Mouse (Mus musculus) ES-Bruce4 (cell line): ENCODE measurements at regions not wholly inside any gene's neighbourhood (a gene's known extent, or its start where the extent isn't known, plus 50 kb on each side); places are given as distances from the start of the nearest gene placed in this dataset.

Experiments used
- CTCF ChIP-seq: IDR thresholded peaks from one replicate; pipeline ENCODE4 v1.8.1; 2011; ENCODE audit warnings: low read depth, low read length
- EP300 ChIP-seq: IDR thresholded peaks from 2 replicates; pipeline ENCODE4 v1.6.1; 2011; ENCODE audit warnings: low read depth, low read length; ENCODE audit not compliant: insufficient read depth
- POLR2A ChIP-seq: IDR thresholded peaks from one replicate; pipeline ENCODE4 v1.8.1; 2011; ENCODE audit warnings: low read length; ENCODE audit not compliant: insufficient read depth

DNA sequence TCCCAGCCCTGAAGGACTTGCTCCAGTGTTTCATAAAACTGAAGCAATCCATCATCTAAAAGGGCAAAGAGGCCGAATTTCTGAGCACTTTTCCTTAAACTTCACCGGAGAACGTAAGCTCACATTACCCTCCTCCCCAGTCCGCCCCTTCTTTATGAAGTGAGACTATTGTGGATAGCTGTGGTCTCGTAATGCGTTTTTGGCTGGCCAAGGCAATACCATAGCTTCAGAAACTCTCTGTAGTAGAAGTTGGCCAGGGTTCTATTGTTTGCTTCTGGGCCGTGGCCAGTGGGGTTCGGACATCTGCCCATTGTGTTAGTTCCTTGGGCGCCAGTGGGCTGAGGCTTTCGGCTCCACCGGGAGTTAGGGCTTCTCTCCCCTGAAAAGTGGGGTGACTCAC, 301.7 kb upstream of the Sox9 start:
- TF ChIP-seq POLR2A (no peak), CTCF (no peak), EP300 (no peak)
